Mouse (Mus musculus) erythroid progenitor cell, adult 5-6 weeks (primary cell): Measurements from ENCODE around the gene Adprhl2. TPM values are rescaled to one million over a fixed set of nuclear protein-coding genes. Genes with fewer than 3 reads are reported as not detected.

Experiments used
- ATAC-seq: replicated peaks from 2 replicates; pipeline ENCODE4 v1.8.0; 2016; ENCODE audit warnings: moderate number of reproducible peaks, mild to moderate bottlenecking, moderate TSS enrichment, inconsistent platforms; ENCODE audit not compliant: poor library complexity, low FRiP score, severe bottlenecking
- total RNA-seq, 2 experiments: library from RNA; stranded (forward) in 1 of 2; stranded (reverse) in 1 of 2; fragments of 150-400 nt in 1 of 2; fragments of 186-747, 209-891 nt in 1 of 2; gene quantifications; 2 replicates each; pipeline versions ENCODE4 v1.2.3 to v1.2.4; 2015 to 2017; ENCODE audit warnings: low replicate concordance in 2 of 2

Gene Adprhl2
- total RNA-seq, 2 experiments from 2014 or later: 5.5 TPM; not detected in 1

- ATAC-seq: no peak
These were observed 12.1 kb downstream of the Adprhl2 start for GRCm38 (mm10) chr4:126309211-126309921.

- ATAC-seq: no peak
These were observed 14.7 kb downstream of the Adprhl2 start for GRCm38 (mm10) chr4:126306827-126307226.

GRCm38 (mm10) chr4:126306058-126306457, 15.4 kb downstream of the Adprhl2 start:
- no peak for ATAC-seq

GRCm38 (mm10) chr4:126305428-126305827, 16.1 kb downstream of the Adprhl2 start:
- no peak for ATAC-seq

- ATAC-seq: no peak
These were observed 17.6 kb downstream of the Adprhl2 start for GRCm38 (mm10) chr4:126303877-126304276.

GRCm38 (mm10) chr4:126301584-126302309, 19.8 kb downstream of the Adprhl2 start:
- no peak for ATAC-seq

GRCm38 (mm10) chr4:126300916-126301583, 20.5 kb downstream of the Adprhl2 start:
- ATAC-seq: no peak

- ATAC-seq: no peak
These were observed 24.8 kb downstream of the Adprhl2 start for GRCm38 (mm10) chr4:126296617-126297101.

GRCm38 (mm10) chr4:126295937-126296336, 25.6 kb downstream of the Adprhl2 start:
- ATAC-seq: no peak

- ATAC-seq: no peak
These were observed 26.4 kb downstream of the Adprhl2 start for GRCm38 (mm10) chr4:126295152-126295551.

GRCm38 (mm10) chr4:126291196-126291595, 30.3 kb downstream of the Adprhl2 start:
- ATAC-seq: no peak

- no peak for ATAC-seq
These were observed 31.2 kb downstream of the Adprhl2 start for GRCm38 (mm10) chr4:126290314-126290713.

GRCm38 (mm10) chr4:126288085-126288666, 33.3 kb downstream of the Adprhl2 start:
- no peak for ATAC-seq

GRCm38 (mm10) chr4:126287302-126287995, 34.1 kb downstream of the Adprhl2 start:
- ATAC-seq: no peak

- ATAC-seq: no peak
These were observed 35.0 kb downstream of the Adprhl2 start, which contains the start of gene Col8a2 for GRCm38 (mm10) chr4:126286492-126286891. Col8a2 (plus strand) TSS chr4:126286793.

GRCm38 (mm10) chr4:126283582-126283981, 37.9 kb downstream of the Adprhl2 start:
- no peak for ATAC-seq

- ATAC-seq: no peak
These were observed 39.8 kb downstream of the Adprhl2 start for GRCm38 (mm10) chr4:126281706-126282105.

- ATAC-seq: no peak
These were observed 42.5 kb downstream of the Adprhl2 start for GRCm38 (mm10) chr4:126278961-126279360.

- no peak for ATAC-seq
These were observed 43.0 kb downstream of the Adprhl2 start for GRCm38 (mm10) chr4:126278565-126278915.
